Mouse (Mus musculus): ENCODE data around the gene Smc6.

GRCm38 (mm10) chr12:11223090-11223489 lies 42.6 kb upstream of the Smc6 start:
- TF ChIP-seq E2F4 (IDR thresholded peaks at IDR 0.05; ENCODE audit: insufficient replicate concordance, low read depth, low read length) = no peak
- TF ChIP-seq NELFE (IDR thresholded peaks at IDR 0.05; ENCODE audit: low read depth, low read length) = no peak
- no peak for TF ChIP-seq CTCF (conservative IDR thresholded peaks at IDR 0.05 in 1 of 2, IDR thresholded peaks at IDR 0.05 in 1 of 2; ENCODE audit: low read depth in 2 of 2, low read length in 2 of 2)
- no peak for TF ChIP-seq MYC (IDR thresholded peaks at IDR 0.05; ENCODE audit: low read depth, low read length)
- TF ChIP-seq POLR2AphosphoS2 (IDR thresholded peaks at IDR 0.05; ENCODE audit: low read depth, low read length) = no peak
- no peak for TF ChIP-seq EP300 (IDR thresholded peaks at IDR 0.05; ENCODE audit: low read length)
- no peak for TF ChIP-seq CHD2 (IDR thresholded peaks at IDR 0.05; ENCODE audit: low read length)
- TF ChIP-seq USF1 (IDR thresholded peaks at IDR 0.05; ENCODE audit: low read depth, low read length) = no peak
- no peak for TF ChIP-seq POLR2A (IDR thresholded peaks at IDR 0.05; ENCODE audit: low read depth, low read length)
- no peak for TF ChIP-seq GABPA (IDR thresholded peaks at IDR 0.05; ENCODE audit: insufficient replicate concordance, low read depth, low read length)
